Mouse (Mus musculus): ENCODE data around the gene Hist1h2br. TPM values are rescaled to one million over a fixed set of nuclear protein-coding genes. Genes with fewer than 3 reads are reported as not detected.
"Not testable (repeated sequence)": the region's sequence is repeated elsewhere in the genome, so short reads cannot be mapped to it uniquely, and the experiment has no call there.

Gene Hist1h2br
- polyA plus RNA-seq, 1 experiment = 1.3 TPM

DNA sequence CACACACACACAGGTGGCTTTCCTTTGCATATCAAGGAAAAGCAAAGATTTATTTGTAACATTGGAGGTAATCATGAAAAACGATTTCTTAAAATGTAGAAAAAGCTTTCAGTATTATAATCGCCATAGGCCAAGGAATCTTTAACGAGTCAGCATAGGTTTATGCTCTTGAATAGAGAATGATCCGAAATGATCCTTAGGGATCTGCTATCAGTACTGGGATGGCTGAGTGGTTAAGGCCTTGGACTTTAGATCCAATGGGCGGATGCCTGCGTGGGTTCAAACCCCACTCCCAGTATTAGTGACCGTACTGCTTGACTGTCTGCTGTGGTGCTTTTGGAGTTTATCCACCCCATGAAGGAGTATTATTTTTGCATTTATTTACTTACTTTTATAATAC is 38.0 kb upstream of the Hist1h2br start:
- WGBS = 94% methylated on average over 7 of the region's 7 CpGs
- H3K4me1 ChIP-seq (ENCODE audit: control insufficient read depth, insufficient read depth, low read length) = 0 out of 2 replicates have a peak, but pooled peaks cover under 1% of the 10 kb centered on the region
- TF ChIP-seq POLR2A (IDR thresholded peaks at IDR 0.05; ENCODE audit: borderline replicate concordance, insufficient read depth, low read length) = no peak
- no peak for DNase-seq
- no peak overlapping the region for H3K27ac ChIP-seq (ENCODE audit: insufficient read depth, low read length)
- H3K4me3 ChIP-seq (replicated peaks; ENCODE audit: insufficient read depth, low read depth, low read length) = no peak overlapping the region
- H3K27me3 ChIP-seq (ENCODE audit: control insufficient read depth, insufficient read depth, low read length) = no peaks in the 10 kb centered on the region

DNA sequence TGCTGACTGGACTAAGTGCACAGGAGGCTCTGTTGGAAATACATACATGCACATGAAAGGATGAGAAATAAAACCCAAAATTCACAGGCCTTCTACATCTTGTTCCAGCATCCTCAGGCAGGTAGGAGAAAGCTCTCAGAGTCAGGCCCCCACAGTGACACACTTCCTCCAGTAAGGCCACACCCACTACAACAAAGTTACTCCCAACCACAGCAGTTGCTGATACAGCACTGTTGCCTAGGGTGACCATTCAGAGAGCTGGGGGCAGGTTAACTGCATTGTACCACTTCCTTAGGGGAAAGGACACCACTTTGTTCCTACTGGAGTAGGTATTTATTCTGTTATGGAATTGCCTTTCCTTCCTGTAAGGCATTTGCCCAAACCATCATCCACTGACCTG is 36.4 kb upstream of the Hist1h2br start:
- not testable (repeated sequence) for H3K4me3 ChIP-seq (replicated peaks; ENCODE audit: insufficient read depth, low read depth, low read length); H3K27ac ChIP-seq (ENCODE audit: insufficient read depth, low read length); H3K4me1 ChIP-seq (ENCODE audit: control insufficient read depth, insufficient read depth, low read length); DNase-seq; H3K27me3 ChIP-seq (ENCODE audit: control insufficient read depth, insufficient read depth, low read length)

DNA sequence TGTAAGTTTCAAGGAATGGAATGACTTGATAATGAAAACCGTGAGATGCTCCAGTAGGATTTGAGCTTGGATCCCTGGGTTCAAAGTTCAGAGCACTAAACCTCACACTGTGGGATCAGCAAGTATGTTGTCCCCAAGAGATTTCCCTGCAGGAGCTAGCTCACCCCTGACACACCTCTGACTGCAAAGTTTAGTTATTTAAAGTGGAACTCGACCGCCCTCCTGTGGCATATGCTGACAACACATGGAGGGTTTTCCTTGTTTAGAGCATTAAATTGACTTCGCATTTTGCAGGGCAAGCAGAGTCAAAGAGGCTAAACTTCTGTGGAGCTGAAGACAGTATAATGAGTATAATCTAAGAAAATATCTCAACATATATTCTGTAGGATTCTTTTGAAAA is 30.5 kb upstream of the Hist1h2br start:
- WGBS = no CpG with 5 or more reads among the region's 4 CpGs
- not testable (repeated sequence) for H3K27ac ChIP-seq (ENCODE audit: insufficient read depth, low read length); H3K4me3 ChIP-seq (replicated peaks; ENCODE audit: insufficient read depth, low read depth, low read length); H3K27me3 ChIP-seq (ENCODE audit: control insufficient read depth, insufficient read depth, low read length); H3K4me1 ChIP-seq (ENCODE audit: control insufficient read depth, insufficient read depth, low read length); DNase-seq

GRCm38 (mm10) chr13:21810073-21810472 is 23.5 kb upstream of the Hist1h2br start, which contains the start of the genes Hist1h2bq and Hist1h2ao:
Hist1h2bq (minus strand) TSS chr13:21810197.
Hist1h2ao (plus strand) TSS chr13:21810465.
- WGBS = no CpG with 5 or more reads among the region's 23 CpGs
- H3K27ac ChIP-seq (ENCODE audit: insufficient read depth, low read length); H3K4me3 ChIP-seq (replicated peaks; ENCODE audit: insufficient read depth, low read depth, low read length); H3K4me1 ChIP-seq (ENCODE audit: control insufficient read depth, insufficient read depth, low read length); DNase-seq; H3K27me3 ChIP-seq (ENCODE audit: control insufficient read depth, insufficient read depth, low read length): not testable (repeated sequence)

- H3K27ac ChIP-seq (ENCODE audit: insufficient read depth, low read length); H3K27me3 ChIP-seq (ENCODE audit: control insufficient read depth, insufficient read depth, low read length); DNase-seq; H3K4me3 ChIP-seq (replicated peaks; ENCODE audit: insufficient read depth, low read depth, low read length); H3K4me1 ChIP-seq (ENCODE audit: control insufficient read depth, insufficient read depth, low read length): not testable (repeated sequence)
- no CpG with 5 or more reads among the region's 8 CpGs for WGBS
These were observed 22.5 kb upstream of the Hist1h2br start for GRCm38 (mm10) chr13:21811074-21811473.

DNA sequence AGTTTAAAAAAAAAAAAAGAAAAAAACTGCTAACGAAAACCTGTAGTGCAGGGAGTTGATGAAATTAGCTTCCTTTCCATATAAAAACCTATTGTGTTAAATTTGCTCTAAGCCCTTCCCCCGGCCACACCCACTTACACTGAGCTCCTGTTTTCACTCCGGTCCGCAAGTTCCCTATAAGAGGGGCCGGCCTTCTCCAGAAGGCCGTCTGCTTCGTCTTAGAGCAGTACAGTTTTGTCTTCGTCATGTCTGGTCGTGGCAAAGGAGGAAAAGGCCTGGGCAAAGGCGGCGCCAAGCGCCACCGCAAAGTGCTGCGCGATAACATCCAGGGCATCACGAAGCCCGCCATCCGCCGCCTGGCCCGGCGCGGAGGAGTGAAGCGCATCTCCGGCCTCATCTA is 22.0 kb upstream of the Hist1h2br start, which contains the start of gene Hist1h4m:
Gene Hist1h4m, plus strand, starts transcription at position 208 of the 400 bp plus-strand sequence.
- H3K4me3 ChIP-seq (replicated peaks; ENCODE audit: insufficient read depth, low read depth, low read length); H3K27me3 ChIP-seq (ENCODE audit: control insufficient read depth, insufficient read depth, low read length); H3K4me1 ChIP-seq (ENCODE audit: control insufficient read depth, insufficient read depth, low read length); H3K27ac ChIP-seq (ENCODE audit: insufficient read depth, low read length): not testable (repeated sequence)
- no CpG with 5 or more reads among the region's 24 CpGs for WGBS
- DNase-seq = peak; percentile 60 to 62

DNA sequence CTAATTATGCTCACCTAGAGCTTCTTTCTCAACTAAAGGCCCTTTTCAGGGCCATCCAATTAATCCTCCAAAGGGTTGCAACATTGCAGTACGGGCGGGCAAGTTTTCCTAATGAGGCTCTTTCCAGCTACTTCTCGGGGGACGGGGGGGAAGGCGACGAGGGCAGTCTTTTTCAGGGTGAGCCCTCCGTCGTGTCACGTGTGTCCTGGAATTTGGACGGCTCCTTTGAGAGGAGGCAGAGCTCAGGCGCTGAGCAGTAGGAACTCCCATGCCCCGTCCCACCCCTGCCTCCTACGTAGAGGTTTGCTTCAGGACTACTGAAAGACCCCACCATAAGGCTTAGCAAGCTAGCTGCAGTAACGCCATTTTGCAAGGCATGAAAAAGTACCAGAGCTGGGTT is 21.5 kb upstream of the Hist1h2br start:
- H3K27me3 ChIP-seq (ENCODE audit: control insufficient read depth, insufficient read depth, low read length); H3K27ac ChIP-seq (ENCODE audit: insufficient read depth, low read length); H3K4me3 ChIP-seq (replicated peaks; ENCODE audit: insufficient read depth, low read depth, low read length); DNase-seq; H3K4me1 ChIP-seq (ENCODE audit: control insufficient read depth, insufficient read depth, low read length): not testable (repeated sequence)
- WGBS = under 1% methylated on average over 14 of the region's 14 CpGs

- DNase-seq; H3K27me3 ChIP-seq (ENCODE audit: control insufficient read depth, insufficient read depth, low read length); H3K4me1 ChIP-seq (ENCODE audit: control insufficient read depth, insufficient read depth, low read length); H3K4me3 ChIP-seq (replicated peaks; ENCODE audit: insufficient read depth, low read depth, low read length); H3K27ac ChIP-seq (ENCODE audit: insufficient read depth, low read length): not testable (repeated sequence)
- 49% methylated on average over 7 of the region's 16 CpGs for WGBS
These were observed 13.3 kb upstream of the Hist1h2br start for GRCm38 (mm10) chr13:21820082-21820890.

- no peak overlapping the region for H3K27ac ChIP-seq (ENCODE audit: insufficient read depth, low read length)
- 91% methylated on average over 3 of the region's 3 CpGs for WGBS
- DNase-seq = no peak
- TF ChIP-seq CTCF (IDR thresholded peaks at IDR 0.05; ENCODE audit: borderline replicate concordance, insufficient read depth, low read depth, low read length) (no peak), POLR2A (IDR thresholded peaks at IDR 0.05; ENCODE audit: borderline replicate concordance, insufficient read depth, low read length) (no peak)
- no peaks in the 10 kb centered on the region for H3K4me1 ChIP-seq (ENCODE audit: control insufficient read depth, insufficient read depth, low read length)
- H3K27me3 ChIP-seq (ENCODE audit: control insufficient read depth, insufficient read depth, low read length) = no peaks in the 10 kb centered on the region
- no peak overlapping the region for H3K4me3 ChIP-seq (replicated peaks; ENCODE audit: insufficient read depth, low read depth, low read length)
These were observed 5.0 kb upstream of the Hist1h2br start for GRCm38 (mm10) chr13:21828511-21828910.

Data from cerebellum, adult 2 months (tissue).